Mouse (Mus musculus) CH12.LX (cell line): ENCODE data around the gene Acsl1.

Experiments used
- CTCF ChIP-seq, 2 experiments: IDR thresholded peaks in 1 of 2; conservative IDR thresholded peaks in 1 of 2; 2 replicates each; pipeline ENCODE4 v1.5.1; 2011 to 2012; ENCODE audit warnings: low read depth in 2 of 2, low read length in 2 of 2, improper control_type of control experiment in 1 of 2, inconsistent platforms in 1 of 2, mild to moderate bottlenecking in 1 of 2, moderate library complexity in 1 of 2
- E2F4 ChIP-seq: IDR thresholded peaks from 2 replicates; pipeline ENCODE4 v1.6.1; 2011; ENCODE audit warnings: low read depth, low read length, improper control_type of control experiment; ENCODE audit not compliant: insufficient replicate concordance
- EP300 ChIP-seq: IDR thresholded peaks from 2 replicates; pipeline ENCODE4 v1.6.1; 2011; ENCODE audit warnings: low read length, improper control_type of control experiment
- IRF4 ChIP-seq: IDR thresholded peaks from 2 replicates; pipeline ENCODE4 v1.6.1; 2014; ENCODE audit warnings: low read depth, mild to moderate bottlenecking, inconsistent platforms, low read length, improper control_type of control experiment
- KAT2A ChIP-seq: IDR thresholded peaks from 2 replicates; pipeline ENCODE4 v1.6.1; 2012; ENCODE audit warnings: low read length, improper control_type of control experiment, inconsistent platforms; ENCODE audit not compliant: insufficient replicate concordance
- MEF2A ChIP-seq: IDR thresholded peaks from 2 replicates; pipeline ENCODE4 v1.6.1; 2014; ENCODE audit warnings: low read depth, mild to moderate bottlenecking, inconsistent platforms, low read length, improper control_type of control experiment, borderline replicate concordance
- NRF1 ChIP-seq: IDR thresholded peaks from 2 replicates; pipeline ENCODE4 v1.6.1; 2014; ENCODE audit warnings: low read depth, mild to moderate bottlenecking, inconsistent platforms, low read length, improper control_type of control experiment, moderate library complexity
- POLR2A ChIP-seq: IDR thresholded peaks from 2 replicates; pipeline ENCODE4 v1.6.1; 2011; ENCODE audit warnings: low read depth, mild to moderate bottlenecking, improper control_type of control experiment, low read length
- POLR2AphosphoS2 ChIP-seq: IDR thresholded peaks from 2 replicates; pipeline ENCODE4 v1.6.1; 2011; ENCODE audit warnings: low read depth, low read length, improper control_type of control experiment
- SMC3 ChIP-seq: IDR thresholded peaks from 2 replicates; pipeline ENCODE4 v1.6.1; 2011; ENCODE audit warnings: low read depth, low read length, improper control_type of control experiment
- TCF12 ChIP-seq: IDR thresholded peaks from 2 replicates; pipeline ENCODE4 v1.6.1; 2014; ENCODE audit warnings: low read depth, mild to moderate bottlenecking, inconsistent platforms, low read length, improper control_type of control experiment
- USF1 ChIP-seq: IDR thresholded peaks from 2 replicates; pipeline ENCODE4 v1.6.1; 2014; ENCODE audit warnings: low read depth, mild to moderate bottlenecking, inconsistent platforms, low read length, improper control_type of control experiment
- ZNF384 ChIP-seq: IDR thresholded peaks from 2 replicates; pipeline ENCODE4 v1.6.1; 2012; ENCODE audit warnings: low read depth, low read length, improper control_type of control experiment, inconsistent platforms

- TF ChIP-seq CTCF (conservative IDR thresholded peaks at IDR 0.05 in 1 of 2, IDR thresholded peaks at IDR 0.05 in 1 of 2; ENCODE audit: low read depth in 2 of 2, low read length in 2 of 2) (no peak), SMC3 (no peak), IRF4 (no peak), POLR2A (no peak), POLR2AphosphoS2 (no peak), TCF12 (no peak), EP300 (no peak), KAT2A (no peak), USF1 (no peak), E2F4 (no peak), NRF1 (no peak), MEF2A (no peak), ZNF384 (no peak)
Observed at GRCm38 (mm10) chr8:46504196-46504595, 33.4 kb downstream of the Acsl1 start.
